Mouse (Mus musculus): Measurements from ENCODE around the gene Flt3.
A peak's percentile ranks its signal among the peaks of the same experiment; 100 is the strongest.

Gene Flt3

GRCm38 (mm10) chr5:147354985-147355384, 45.3 kb downstream of the Flt3 start:
- DNase-seq (ENCODE audit: low read depth, low spot score), result no peak

- no peak for DNase-seq (ENCODE audit: low read depth, low spot score)
Measured at GRCm38 (mm10) chr5:147354161-147354780, 46.0 kb downstream of the Flt3 start.

GRCm38 (mm10) chr5:147351931-147352330, 48.4 kb downstream of the Flt3 start:
- no peak for DNase-seq (ENCODE audit: low read depth, low spot score)

GRCm38 (mm10) chr5:147345981-147346380, 54.3 kb downstream of the Flt3 start:
- DNase-seq (ENCODE audit: low read depth, low spot score), result no peak

- no peak for DNase-seq (ENCODE audit: low read depth, low spot score)
Measured at GRCm38 (mm10) chr5:147343904-147344303, 56.4 kb downstream of the Flt3 start.

- DNase-seq (ENCODE audit: low read depth, low spot score), result no peak
Measured at GRCm38 (mm10) chr5:147342901-147343300, 57.4 kb downstream of the Flt3 start.

- DNase-seq (ENCODE audit: low read depth, low spot score), result no peak
Measured at GRCm38 (mm10) chr5:147340741-147341414, 59.4 kb downstream of the Flt3 start.

GRCm38 (mm10) chr5:147339560-147339959, 60.7 kb downstream of the Flt3 start:
- no peak for DNase-seq (ENCODE audit: low read depth, low spot score)

- DNase-seq (ENCODE audit: low read depth, low spot score), result no peak
Measured at GRCm38 (mm10) chr5:147338967-147339366, 61.3 kb downstream of the Flt3 start.

- DNase-seq (ENCODE audit: low read depth, low spot score), result no peak
Measured at GRCm38 (mm10) chr5:147332711-147333110, 67.6 kb downstream of the Flt3 start.

- no peak for DNase-seq (ENCODE audit: low read depth, low spot score)
Measured at GRCm38 (mm10) chr5:147331547-147331946, 68.7 kb downstream of the Flt3 start.

- DNase-seq (ENCODE audit: low read depth, low spot score), result no peak
Measured at GRCm38 (mm10) chr5:147329946-147330345, 70.3 kb downstream of the Flt3 start.

- DNase-seq (ENCODE audit: low read depth, low spot score), result no peak
Measured at GRCm38 (mm10) chr5:147327636-147328035, 72.7 kb downstream of the Flt3 start.

- no peak for DNase-seq (ENCODE audit: low read depth, low spot score)
Measured at GRCm38 (mm10) chr5:147325931-147326330, 74.4 kb downstream of the Flt3 start.

- peak; percentile 50 for DNase-seq (ENCODE audit: low read depth, low spot score)
Measured at GRCm38 (mm10) chr5:147323237-147323917, 76.9 kb downstream of the Flt3 start.

GRCm38 (mm10) chr5:147322183-147322582, 78.1 kb downstream of the Flt3 start, which contains the start of gene Urad:
Urad (minus strand) TSS chr5:147322440.
- DNase-seq (ENCODE audit: low read depth, low spot score), result no peak

GRCm38 (mm10) chr5:147319653-147320052, 80.6 kb downstream of the Flt3 start:
- peak; percentile 67 for DNase-seq (ENCODE audit: low read depth, low spot score)

GRCm38 (mm10) chr5:147317991-147318390, 82.3 kb downstream of the Flt3 start:
- no peak for DNase-seq (ENCODE audit: low read depth, low spot score)

GRCm38 (mm10) chr5:147317321-147317720, 83.0 kb downstream of the Flt3 start:
- no peak for DNase-seq (ENCODE audit: low read depth, low spot score)

- DNase-seq (ENCODE audit: low read depth, low spot score), result no peak
Measured at GRCm38 (mm10) chr5:147315432-147316075, 84.7 kb downstream of the Flt3 start.

GRCm38 (mm10) chr5:147314646-147315431, 85.5 kb downstream of the Flt3 start:
- DNase-seq (ENCODE audit: low read depth, low spot score), result no peak
